Mouse (Mus musculus) left cerebral cortex, adult 9 months (tissue): ENCODE measurements around the gene Dusp7.

Experiments
- DNase-seq, 2 experiments: peaks; one replicate each; pipeline ENCODE4 v3.0.0; 2022; ENCODE audit warnings: low spot score in 2 of 2

The Dusp7 gene

GRCm38 (mm10) chr9:106386181-106386864 lies 17.9 kb downstream of the Dusp7 start:
- DNase-seq, result no peak

DNA sequence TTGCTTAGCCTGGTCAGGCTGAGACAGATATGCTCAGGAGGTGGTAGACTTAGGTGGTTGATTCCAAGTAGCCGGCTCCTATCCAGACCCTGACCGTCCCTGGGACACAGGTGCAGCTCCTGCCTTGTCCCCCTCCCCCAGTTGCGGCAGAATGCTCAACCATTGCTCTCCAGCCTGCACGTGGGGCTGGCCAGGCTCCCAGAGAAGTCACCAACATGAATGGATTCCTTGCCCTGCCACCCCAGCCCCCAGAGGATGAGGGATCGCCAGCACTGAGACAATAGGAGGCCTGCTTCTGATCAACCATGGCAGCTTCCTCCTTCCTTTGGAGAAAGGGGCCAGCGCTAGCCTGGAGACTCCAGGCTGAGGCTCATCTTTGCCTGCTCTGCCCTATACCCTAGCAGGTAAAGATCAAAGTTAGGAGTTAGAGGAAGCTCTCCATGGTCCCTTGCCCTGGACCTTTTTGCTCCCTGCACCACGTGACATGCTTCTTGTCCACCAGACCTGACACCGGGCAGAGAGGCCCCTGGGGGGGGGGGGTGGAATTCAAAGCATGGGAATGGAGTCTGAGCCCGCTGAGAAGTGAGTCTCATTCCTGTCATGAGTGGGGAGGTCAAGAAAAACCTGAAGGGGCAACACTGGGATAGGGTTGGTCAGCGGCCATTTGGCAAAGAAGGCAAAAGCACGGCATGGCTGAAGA lies 24.5 kb downstream of the Dusp7 start:
- no peak for DNase-seq

DNA sequence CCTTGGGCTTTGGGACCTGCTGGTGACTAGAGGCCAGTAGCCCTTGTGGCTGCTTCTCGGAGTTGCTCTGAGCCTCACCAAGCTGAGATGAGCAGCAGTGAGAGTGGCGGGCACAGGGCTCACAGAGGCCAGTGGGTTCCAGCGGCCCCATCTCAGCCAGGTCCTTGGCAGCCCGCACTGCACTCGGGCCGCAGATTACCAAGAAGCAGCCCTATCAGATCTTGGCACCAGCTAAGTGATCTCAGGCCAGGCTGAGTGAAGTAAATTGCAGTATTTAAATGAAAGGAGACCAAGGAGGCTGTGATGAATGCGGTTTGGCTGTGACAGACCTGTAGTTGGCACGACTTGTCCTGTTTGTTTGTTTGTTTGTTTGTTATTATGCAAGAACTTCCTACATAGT lies 25.1 kb downstream of the Dusp7 start:
- DNase-seq, result no peak

DNA sequence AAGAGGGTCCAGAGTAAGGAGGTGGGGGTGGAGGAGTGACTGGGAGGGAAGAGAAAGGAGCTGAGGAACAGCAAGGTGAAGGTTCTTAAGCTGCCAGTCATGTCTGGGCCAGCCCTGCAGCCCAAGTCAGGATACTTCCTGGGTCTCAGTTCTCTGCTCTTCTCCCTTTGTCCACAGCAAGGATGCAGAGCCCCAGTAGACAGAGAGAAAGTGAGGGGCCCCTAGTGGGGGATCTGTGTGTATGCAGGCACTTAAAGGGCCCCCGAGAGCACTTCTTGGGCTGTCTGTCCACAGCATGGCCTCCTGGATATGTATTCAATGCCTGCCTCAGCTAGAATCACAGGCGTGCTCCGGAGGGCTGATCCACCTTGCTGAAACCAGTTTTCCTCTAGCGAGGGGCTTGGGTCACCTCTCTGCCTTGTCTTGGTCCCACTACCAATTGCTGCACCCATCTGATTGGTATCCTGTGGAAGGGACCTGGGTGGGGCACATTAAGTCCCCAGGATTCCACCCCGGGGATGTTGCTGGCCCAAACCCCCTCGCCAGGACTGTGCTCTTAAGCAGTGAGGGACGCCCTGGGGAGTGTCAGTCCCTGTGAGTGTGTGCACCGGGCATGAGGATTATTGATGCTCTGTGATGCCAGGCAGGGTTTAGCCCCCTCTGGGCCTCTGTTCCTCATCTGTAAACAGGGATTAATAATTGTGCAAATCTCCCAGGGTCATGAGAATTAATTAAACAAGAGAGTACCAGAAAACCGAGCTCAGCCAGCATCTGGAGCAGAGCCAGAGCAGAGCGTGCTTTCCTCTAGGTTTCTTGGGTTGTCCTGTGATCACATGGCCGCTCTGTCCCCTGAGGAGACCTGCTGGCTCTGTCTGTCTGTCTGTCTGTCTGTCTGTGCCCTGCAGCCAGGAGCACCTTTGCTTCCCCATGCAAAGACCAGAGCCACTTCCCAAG lies 26.5 kb downstream of the Dusp7 start:
- DNase-seq, result no peak

DNA sequence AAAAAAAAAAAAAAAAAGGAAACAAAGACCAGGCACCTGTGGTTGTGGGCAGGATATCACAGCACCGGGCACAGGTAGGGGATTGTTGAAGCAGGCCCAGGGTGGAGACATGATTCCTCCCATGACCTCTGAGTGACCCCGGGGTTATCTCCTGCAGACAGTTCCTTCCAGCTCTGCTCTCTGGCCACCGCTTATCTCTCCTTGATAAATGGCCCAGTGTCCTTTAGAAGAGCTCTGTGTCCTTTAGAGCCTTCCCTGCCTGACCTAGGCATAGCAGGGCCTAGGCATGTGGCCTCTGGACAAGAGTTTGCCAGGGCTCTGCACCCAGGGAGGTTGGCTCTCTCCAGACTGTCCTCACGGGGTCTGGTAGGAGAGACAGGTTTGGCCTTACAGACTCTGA lies 29.3 kb downstream of the Dusp7 start:
- DNase-seq, result no peak

DNA sequence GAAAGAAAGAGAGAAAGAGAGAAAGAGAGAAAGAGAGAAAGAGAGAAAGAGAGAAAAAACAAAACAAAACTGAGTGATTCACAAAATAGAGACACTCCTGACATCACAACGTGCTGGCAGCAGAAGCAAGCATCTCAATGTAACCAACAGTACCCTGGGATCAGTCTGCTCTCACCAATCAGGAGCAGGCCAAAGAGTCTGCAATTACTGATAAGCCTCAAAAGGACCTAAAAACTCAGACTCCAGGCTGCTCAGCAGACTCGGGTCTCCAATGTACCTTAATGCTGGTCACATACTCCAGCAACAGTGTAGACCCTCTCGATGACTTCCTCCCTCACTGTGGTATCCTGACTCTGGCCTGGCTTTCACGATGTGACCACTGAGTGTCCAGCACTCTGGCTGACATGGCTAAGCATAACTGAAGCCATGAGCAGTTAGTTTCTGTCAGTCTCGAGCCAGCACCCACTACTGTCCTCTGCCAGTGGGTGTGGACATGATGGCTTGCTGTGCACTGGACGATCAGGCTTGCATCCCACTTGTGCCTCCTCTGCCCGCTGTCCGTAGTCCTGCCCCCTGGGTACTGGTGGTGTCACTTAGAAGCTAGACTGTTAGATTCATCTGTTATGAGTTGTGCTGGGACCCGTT lies 30.4 kb downstream of the Dusp7 start:
- DNase-seq, result no peak

DNA sequence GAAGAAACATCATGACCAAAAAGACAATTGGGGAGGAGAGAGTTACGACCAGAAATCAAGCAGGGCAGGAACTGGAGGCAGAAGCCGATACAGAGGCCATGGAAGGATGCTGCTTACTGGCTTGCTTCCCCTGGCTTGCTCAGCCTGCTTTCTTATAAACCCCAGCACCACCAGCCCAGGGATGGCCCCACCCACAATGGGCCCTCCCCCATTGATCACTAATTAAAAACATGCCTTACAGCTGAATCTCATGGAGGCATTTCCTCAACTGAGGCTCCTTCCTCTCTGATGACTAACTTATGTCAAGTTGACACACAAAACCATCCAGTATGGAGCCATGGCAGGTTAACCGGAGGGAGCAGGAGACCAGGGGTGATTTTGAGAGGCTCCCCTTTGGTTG lies 31.4 kb downstream of the Dusp7 start:
- DNase-seq, result no peak

- no peak for DNase-seq
Observed at GRCm38 (mm10) chr9:106402149-106402548, 33.7 kb downstream of the Dusp7 start.

GRCm38 (mm10) chr9:106402607-106403375 lies 34.4 kb downstream of the Dusp7 start:
- peak in 1 of 2 experiments; percentile 60 for DNase-seq

DNA sequence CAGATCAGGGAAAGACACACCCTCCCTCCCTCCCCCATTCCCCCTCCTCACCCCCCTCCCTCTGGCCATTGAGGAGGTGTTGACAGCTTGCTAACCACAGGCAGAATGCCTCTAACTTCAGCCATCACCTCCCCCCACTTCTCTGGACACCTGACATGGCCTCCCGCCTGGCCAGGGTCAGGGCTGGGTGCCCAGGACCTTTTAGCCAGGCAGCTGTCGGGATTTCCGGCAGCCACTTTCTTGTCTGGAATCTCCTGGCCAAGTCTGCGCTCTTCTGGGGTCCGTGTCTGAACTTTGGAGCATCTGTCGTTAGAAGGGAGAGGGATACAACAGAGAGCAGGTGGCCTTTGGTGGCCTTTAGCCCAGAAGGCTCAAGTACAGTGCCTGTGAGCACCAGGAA lies 36.8 kb downstream of the Dusp7 start:
- DNase-seq, result no peak

GRCm38 (mm10) chr9:106406443-106407078 lies 38.1 kb downstream of the Dusp7 start:
- peak in 1 of 2 experiments; percentile 62 for DNase-seq

DNA sequence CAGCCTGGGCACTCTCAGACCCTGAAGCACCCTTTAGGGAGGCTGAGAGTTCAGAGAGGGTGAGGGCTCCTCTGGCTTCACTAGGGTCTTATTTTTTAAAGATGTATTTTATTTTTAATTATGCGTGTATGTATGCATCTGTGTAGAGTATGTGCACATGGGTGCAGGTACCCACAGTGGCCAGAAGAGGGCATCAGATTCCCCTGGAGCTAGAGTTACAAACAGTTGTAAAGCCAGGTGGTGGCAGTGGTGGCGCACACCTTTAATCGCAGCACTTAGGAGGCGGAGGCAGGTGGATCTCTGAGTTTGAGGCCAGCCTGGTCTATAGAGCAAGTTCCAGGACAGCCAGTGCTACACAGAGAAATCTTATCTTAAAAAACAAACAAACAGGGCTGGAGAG lies 40.7 kb downstream of the Dusp7 start:
- no peak for DNase-seq

DNA sequence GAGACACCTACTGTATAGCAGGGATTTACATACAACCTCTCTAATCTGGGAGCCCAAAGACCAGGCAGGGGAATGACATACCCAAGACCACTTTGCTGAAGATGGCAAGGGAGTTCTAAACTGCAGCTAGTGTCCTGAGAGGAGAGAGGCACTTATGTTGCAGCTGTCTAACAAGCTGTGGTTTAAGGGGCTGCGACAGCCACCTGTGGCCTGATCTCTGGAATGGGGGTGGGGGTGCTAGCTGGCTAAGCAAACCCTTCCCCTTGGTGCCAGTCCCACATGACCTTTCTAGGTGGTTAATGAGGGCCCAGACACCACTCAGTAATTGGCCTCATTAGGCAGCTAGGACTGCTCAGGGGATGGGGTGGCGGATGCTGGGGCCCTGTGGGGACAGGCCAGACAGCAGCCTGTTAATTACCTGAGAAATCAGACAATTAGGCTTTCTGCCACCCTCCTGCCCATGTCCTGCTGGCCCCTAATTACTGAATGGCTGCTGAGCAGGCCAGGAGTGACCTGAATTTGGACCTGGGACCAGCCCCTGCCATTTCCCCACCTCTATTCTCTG lies 41.7 kb downstream of the Dusp7 start:
- no peak for DNase-seq

DNA sequence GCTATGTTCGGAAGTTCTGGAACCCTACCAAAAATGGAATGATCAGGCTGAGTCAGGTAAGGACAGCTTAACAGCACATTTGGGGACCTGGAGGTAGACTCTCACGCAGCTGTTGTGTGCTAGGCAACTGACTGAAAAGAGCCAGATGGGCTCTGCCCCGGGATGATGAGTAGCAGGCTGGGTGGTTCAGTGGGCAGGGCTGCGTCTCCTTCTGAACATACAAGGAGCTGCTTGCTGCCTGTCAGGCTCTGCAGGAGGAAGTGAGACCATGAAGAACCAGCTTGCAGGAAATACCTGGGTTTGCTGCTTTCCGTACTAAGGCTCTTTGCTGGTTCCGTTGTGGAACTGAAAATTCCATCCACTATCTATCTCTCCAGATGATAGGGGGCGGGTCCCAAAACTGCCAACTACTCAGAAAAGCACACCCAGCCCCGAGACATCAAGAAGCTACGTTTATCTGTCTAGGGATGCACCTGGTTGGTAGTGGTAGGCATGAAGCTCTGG lies 42.7 kb downstream of the Dusp7 start:
- peak in 1 of 2 experiments; percentile 76 for DNase-seq

DNA sequence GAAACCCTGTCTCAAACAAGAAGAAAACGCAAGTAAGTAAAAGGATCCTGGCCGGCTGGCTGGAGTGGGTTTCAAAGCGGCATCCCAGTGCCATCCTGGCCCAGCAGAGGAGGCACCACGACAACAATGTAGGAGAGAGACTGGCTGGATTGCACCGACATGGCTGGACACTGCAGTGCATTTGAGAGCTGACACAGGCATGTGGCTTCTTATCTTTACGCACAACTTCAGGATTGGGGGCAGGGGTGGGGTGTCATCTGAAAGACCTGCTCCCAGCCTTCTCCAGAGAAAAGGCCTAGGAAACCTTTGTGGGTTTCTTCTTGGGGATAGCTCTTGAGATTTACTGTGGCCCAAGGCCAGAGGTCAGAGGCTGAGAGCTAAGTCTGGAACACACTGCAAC lies 43.3 kb downstream of the Dusp7 start:
- DNase-seq, result no peak

DNA sequence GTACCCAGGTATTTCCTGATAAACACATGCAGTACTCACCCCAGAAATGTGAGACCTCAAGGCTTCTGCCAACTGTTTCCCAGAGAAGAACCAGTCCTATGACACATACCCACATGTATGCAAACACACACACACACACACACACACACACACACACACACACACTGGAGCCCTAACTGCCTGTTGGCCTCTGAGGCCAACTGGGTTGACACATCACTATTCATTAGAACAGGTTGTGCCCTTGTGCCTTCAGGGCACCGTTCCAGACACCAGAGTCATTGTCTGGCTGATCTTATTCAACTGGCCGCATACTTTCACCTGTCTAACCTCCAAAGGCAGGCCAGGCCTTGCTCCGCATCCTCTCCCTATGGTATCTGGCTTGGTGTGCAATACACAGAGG lies 43.8 kb downstream of the Dusp7 start:
- DNase-seq, result no peak

GRCm38 (mm10) chr9:106413606-106414005 lies 45.2 kb downstream of the Dusp7 start:
- no peak for DNase-seq

DNA sequence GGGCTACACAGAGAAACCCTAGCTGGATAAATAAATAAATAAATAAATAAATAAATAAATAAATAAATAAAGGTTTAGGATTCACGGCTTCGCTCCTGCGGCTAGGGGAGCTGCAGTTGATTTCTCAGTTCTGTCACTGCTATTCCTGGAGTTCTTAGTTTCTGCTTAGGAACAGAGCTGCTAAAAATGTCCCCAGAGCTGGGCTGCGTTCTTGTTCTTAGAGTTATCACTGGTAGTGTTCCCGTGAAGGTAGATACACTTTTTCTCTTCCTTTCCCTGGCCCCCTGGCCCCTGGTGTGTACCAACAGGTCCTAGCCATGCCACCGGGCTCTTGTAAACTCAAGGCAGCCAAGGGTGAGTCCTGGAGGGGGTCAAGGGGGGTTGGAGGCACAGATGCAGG lies 48.4 kb downstream of the Dusp7 start:
- no peak for DNase-seq

DNA sequence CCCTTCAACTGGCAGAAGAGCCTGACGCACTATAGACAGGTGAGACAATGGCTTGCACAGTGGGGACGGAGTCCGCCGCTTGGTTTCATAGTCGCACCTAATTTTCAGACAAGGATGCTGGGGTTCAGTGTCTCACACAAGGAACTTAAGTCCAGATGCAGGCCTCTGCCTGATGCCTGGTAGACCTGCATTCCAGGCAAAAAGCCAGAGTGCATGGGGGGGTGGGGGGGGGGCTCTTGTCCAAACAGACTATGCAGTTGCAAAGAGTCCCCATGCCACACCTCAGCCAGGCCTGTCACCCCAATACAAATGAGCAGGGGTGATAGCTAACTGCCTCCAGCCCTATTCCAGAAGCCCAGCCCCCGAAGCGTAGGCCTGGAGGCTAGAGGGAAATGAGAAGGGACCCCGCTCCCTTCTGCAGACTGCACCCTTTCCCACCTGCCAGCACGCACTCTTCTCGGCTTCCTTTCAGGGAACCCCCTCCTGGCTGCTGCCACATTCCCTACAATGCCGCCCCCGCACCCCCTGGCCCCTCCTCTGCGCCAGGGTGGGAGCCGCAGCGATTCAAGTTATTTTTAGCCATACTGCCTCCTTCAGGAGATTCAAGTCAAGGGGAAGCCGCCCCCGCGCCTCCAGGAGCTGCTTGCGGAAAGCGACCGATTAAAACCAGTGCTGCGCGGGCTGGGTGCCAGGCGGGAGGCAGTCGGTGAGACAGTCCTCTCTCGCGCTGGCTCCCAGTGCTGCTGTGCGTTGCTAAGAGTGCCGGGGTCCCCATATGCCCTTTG lies 49.6 kb downstream of the Dusp7 start:
- peak; percentile 96 to 98 for DNase-seq
